Mouse (Mus musculus): Measurements from ENCODE around the gene Hist1h4i.
"Not testable (repeated sequence)": the region's sequence is repeated elsewhere in the genome, so short reads cannot be mapped to it uniquely, and the experiment has no call there.

The Hist1h4i gene

GRCm38 (mm10) chr13:22041142-22041536, at the start of gene Hist1h4i:
Gene Hist1h4i (minus strand): TSS chr13:22041362.
- DNase-seq (ENCODE audit: low read depth, low spot score), result peak; percentile 95

- not testable (repeated sequence) for DNase-seq (ENCODE audit: low read depth, low spot score)
Observed at GRCm38 (mm10) chr13:22084140-22084539, 43.0 kb upstream of the Hist1h4i start, which contains the start of gene Vmn1r188. Gene Vmn1r188 (plus strand): TSS chr13:22084440.

GRCm38 (mm10) chr13:22063468-22063867, 22.3 kb upstream of the Hist1h4i start:
- DNase-seq (ENCODE audit: low read depth, low spot score), result no peak

- DNase-seq (ENCODE audit: low read depth, low spot score), result no peak
Observed at GRCm38 (mm10) chr13:22061422-22061821, 20.3 kb upstream of the Hist1h4i start.

GRCm38 (mm10) chr13:22053754-22054153, 12.6 kb upstream of the Hist1h4i start:
- DNase-seq (ENCODE audit: low read depth, low spot score), result no peak

GRCm38 (mm10) chr13:22051523-22051859, 10.3 kb upstream of the Hist1h4i start:
- DNase-seq (ENCODE audit: low read depth, low spot score), result no peak

- DNase-seq (ENCODE audit: low read depth, low spot score), result peak; percentile 95
Observed at GRCm38 (mm10) chr13:22050591-22051522, 9.7 kb upstream of the Hist1h4i start.

GRCm38 (mm10) chr13:22049737-22050440, 8.7 kb upstream of the Hist1h4i start:
- DNase-seq (ENCODE audit: low read depth, low spot score), result peak; percentile 92

GRCm38 (mm10) chr13:22049041-22049440, 7.9 kb upstream of the Hist1h4i start:
- no peak for DNase-seq (ENCODE audit: low read depth, low spot score)

GRCm38 (mm10) chr13:22045311-22045710, 4.1 kb upstream of the Hist1h4i start:
- no peak for DNase-seq (ENCODE audit: low read depth, low spot score)

- no peak for DNase-seq (ENCODE audit: low read depth, low spot score)
Observed at GRCm38 (mm10) chr13:22044432-22045155, 3.4 kb upstream of the Hist1h4i start.

GRCm38 (mm10) chr13:22043503-22044431, 2.6 kb upstream of the Hist1h4i start:
- DNase-seq (ENCODE audit: low read depth, low spot score), result no peak

- peak; percentile 98 for DNase-seq (ENCODE audit: low read depth, low spot score)
Observed at GRCm38 (mm10) chr13:22042568-22043502, 1.7 kb upstream of the Hist1h4i start, which contains the start of the genes Hist1h2ag and Hist1h2bj. Gene Hist1h2ag (minus strand): TSS chr13:22042944. Gene Hist1h2bj (plus strand): TSS chr13:22043214.

- no peak for DNase-seq (ENCODE audit: low read depth, low spot score)
Observed at GRCm38 (mm10) chr13:22041651-22042567, 747 bp upstream of the Hist1h4i start.

GRCm38 (mm10) chr13:22040464-22041141, 559 bp downstream of the Hist1h4i start:
- no peak for DNase-seq (ENCODE audit: low read depth, low spot score)

- no peak for DNase-seq (ENCODE audit: low read depth, low spot score)
Observed at GRCm38 (mm10) chr13:22039951-22040463, 1.2 kb downstream of the Hist1h4i start.

GRCm38 (mm10) chr13:22039364-22039763, 1.8 kb downstream of the Hist1h4i start:
- DNase-seq (ENCODE audit: low read depth, low spot score), result no peak

GRCm38 (mm10) chr13:22037415-22037814, 3.7 kb downstream of the Hist1h4i start:
- DNase-seq (ENCODE audit: low read depth, low spot score), result no peak
